Mouse (Mus musculus) heart, adult 2 months (tissue): ENCODE results near the gene Tmem17.

ENCODE experiments used
- CTCF ChIP-seq: fragments of 200-600 bp; IDR thresholded peaks from 2 replicates; pipeline ENCODE4 v1.8.1; 2022; ENCODE audit warnings: antibody characterized with exemption, mild to moderate bottlenecking, moderate library complexity
- EP300 ChIP-seq: fragments of 200-500 bp; IDR thresholded peaks from 2 replicates; pipeline ENCODE4 v1.6.1; 2011; ENCODE audit warnings: low read depth, low read length, control low read depth; ENCODE audit not compliant: insufficient read depth
- POLR2A ChIP-seq: fragments of 200-500 bp; IDR thresholded peaks from 2 replicates; pipeline ENCODE4 v1.6.1; 2011; ENCODE audit warnings: mild to moderate bottlenecking, low read depth, low read length, control low read depth; ENCODE audit not compliant: insufficient read depth

- no peak for TF ChIP-seq CTCF
- TF ChIP-seq EP300: no peak
- TF ChIP-seq POLR2A: no peak
These were observed 8.4 kb downstream of the Tmem17 start for GRCm38 (mm10) chr11:22520251-22520650.
